Comparison of ENCODE assay signal across 8 mouse cellular contexts in the genomic region with DNA sequence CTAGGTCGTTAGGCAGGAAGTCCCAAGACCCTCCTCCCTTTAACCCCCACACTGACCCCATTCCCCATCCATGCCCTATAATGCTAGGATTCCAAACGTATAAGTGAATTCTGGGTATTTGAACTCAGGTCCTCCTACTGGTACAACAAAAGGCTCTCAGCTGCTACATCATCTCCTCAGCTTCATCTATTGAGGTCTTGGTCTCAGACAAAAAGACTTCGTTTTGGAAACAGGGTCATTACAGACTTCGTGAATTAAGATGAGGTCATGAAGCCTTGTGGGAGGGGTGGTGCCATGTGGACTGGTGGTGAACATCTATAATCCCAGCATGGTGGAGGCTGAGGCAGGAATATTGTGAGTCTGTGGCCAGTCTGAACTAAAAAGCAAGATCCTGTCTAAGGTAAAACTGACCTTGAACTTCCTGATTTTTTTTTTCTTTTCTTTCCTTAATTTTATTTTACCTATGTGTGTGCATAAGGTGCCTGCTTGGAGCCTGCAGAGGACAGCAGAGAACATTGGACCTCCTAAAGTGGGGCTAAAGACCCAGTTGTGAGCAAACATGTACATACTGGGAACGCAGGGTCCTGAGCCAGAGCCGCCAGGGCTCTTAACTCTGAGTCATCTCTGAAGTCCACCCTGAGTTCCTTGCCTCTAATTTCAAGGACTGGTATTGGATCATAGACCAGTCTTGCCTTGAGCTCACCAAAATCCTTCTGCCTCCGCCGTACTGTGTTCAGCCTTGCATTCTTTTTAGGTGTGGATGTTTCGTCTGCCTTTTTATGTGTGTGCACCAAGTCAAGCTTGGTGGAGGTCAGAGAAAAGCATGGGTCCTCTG. TPM values are rescaled to one million over a fixed set of nuclear protein-coding genes. Genes with fewer than 3 reads are reported as not detected.
DNase-seq lines count a peak whose midpoint lies in the region; ATAC-seq lines count a peak whose summit lies in the region.

No protein-coding gene starts in this region.

- DNase-seq in heart, adult 9 months (ENCODE audit: low spot score in 2 of 2), result no peak
- DNase-seq in NIH3T3 (ENCODE audit: low read depth), result peak; percentile 53
- DNase-seq in hindbrain, embryonic 11.5 days (ENCODE audit: low spot score), result no peak
- no peak for DNase-seq in right cerebral cortex, postnatal 10 days (ENCODE audit: low spot score in 2 of 2)
- DNase-seq in left cerebral cortex, adult 8-10 months (ENCODE audit: low spot score in 2 of 2), result no peak

- peaks cover 29% of the 10 kb centered on the region for H3K4me1 ChIP-seq in heart, embryonic 16.5 days (ENCODE audit: control insufficient read depth, insufficient read depth, low read length)
- peaks cover 12% of the 10 kb centered on the region for H3K4me1 ChIP-seq in hindbrain, embryonic 11.5 days (replicated peaks; ENCODE audit: control insufficient read depth, insufficient read depth, low read length)
- peaks cover 28% of the 10 kb centered on the region for H3K4me1 ChIP-seq in midbrain, embryonic 12.5 days

- H3K9ac ChIP-seq in heart, embryonic 16.5 days (ENCODE audit: low read length), result peak overlapping the region; percentile 72
- 0 out of 2 replicates have a peak overlapping the region, but pooled peaks have one; percentile 28 for H3K9ac ChIP-seq in hindbrain, embryonic 11.5 days (ENCODE audit: low read depth, low read length)
- no peak overlapping the region for H3K9ac ChIP-seq in midbrain, embryonic 12.5 days (replicated peaks)

- no peaks in the 10 kb centered on the region for H3K9me3 ChIP-seq in heart, embryonic 16.5 days (replicated peaks; ENCODE audit: control insufficient read depth, low read length)
- H3K9me3 ChIP-seq in hindbrain, embryonic 11.5 days (ENCODE audit: control insufficient read depth, low read length), result no peaks in the 10 kb centered on the region
- H3K9me3 ChIP-seq in midbrain, embryonic 12.5 days, result no peaks in the 10 kb centered on the region

- H3K4me3 ChIP-seq in heart, embryonic 16.5 days (ENCODE audit: low read length), result peak overlapping the region; percentile 73
- peak overlapping the region; percentile 88; the same call in 1 of the 2 replicates for H3K4me3 ChIP-seq in hindbrain, embryonic 11.5 days (ENCODE audit: low read depth, low read length)
- peak overlapping the region; percentile 89 for H3K4me3 ChIP-seq in midbrain, embryonic 12.5 days

- peaks cover 21% of the 10 kb centered on the region for H3K36me3 ChIP-seq in heart, embryonic 16.5 days (ENCODE audit: control insufficient read depth, insufficient read depth)
- H3K36me3 ChIP-seq in hindbrain, embryonic 11.5 days (ENCODE audit: control insufficient read depth, insufficient read depth, low read length), result peaks cover 4% of the 10 kb centered on the region; the same call in 1 of the 2 replicates
- peaks cover 22% of the 10 kb centered on the region for H3K36me3 ChIP-seq in midbrain, embryonic 12.5 days

- no peaks in the 10 kb centered on the region for H3K27me3 ChIP-seq in heart, embryonic 16.5 days (ENCODE audit: control insufficient read depth, insufficient read depth, low read length)
- no peaks in the 10 kb centered on the region for H3K27me3 ChIP-seq in hindbrain, embryonic 11.5 days (ENCODE audit: control insufficient read depth, insufficient read depth, low read length)
- H3K27me3 ChIP-seq in midbrain, embryonic 12.5 days, result peaks cover 3% of the 10 kb centered on the region

- WGBS in heart, embryonic 16.5 days, result 67% methylated on average over 9 of the region's 9 CpGs
- 73% methylated on average over 9 of the region's 9 CpGs for WGBS in hindbrain, embryonic 11.5 days
- WGBS in midbrain, embryonic 12.5 days, result 69% methylated on average over 9 of the region's 9 CpGs

- ATAC-seq in heart, embryonic 16.5 days (replicated peaks; ENCODE audit: extremely low read depth, insufficient read depth, low FRiP score), result no peak
- no peak for ATAC-seq in hindbrain, embryonic 11.5 days (ENCODE audit: low FRiP score)
- ATAC-seq in midbrain, embryonic 12.5 days (ENCODE audit: low FRiP score, low read depth), result peak; percentile 13
- no peak for ATAC-seq in granulocyte monocyte progenitor cell, adult 5-6 weeks (replicated peaks; ENCODE audit: poor library complexity, severe bottlenecking)

- peak overlapping the region; percentile 68 for H3K4me2 ChIP-seq in heart, embryonic 16.5 days (ENCODE audit: low read depth, low read length)
- peak overlapping the region; percentile 40 for H3K4me2 ChIP-seq in hindbrain, embryonic 11.5 days (replicated peaks; ENCODE audit: low read depth, low read length)
- peak overlapping the region; percentile 98 for H3K4me2 ChIP-seq in midbrain, embryonic 12.5 days (replicated peaks)

- peak overlapping the region; percentile 91 for H3K27ac ChIP-seq in heart, embryonic 16.5 days (ENCODE audit: low read length)
- H3K27ac ChIP-seq in hindbrain, embryonic 11.5 days (ENCODE audit: low read depth, low read length), result peak overlapping the region; percentile 56; the same call in 1 of the 2 replicates
- peak overlapping the region; percentile 65 for H3K27ac ChIP-seq in midbrain, embryonic 12.5 days (replicated peaks)

RNA-seq across cellular contexts. Expression of a gene that starts 0.8 kb away (rescaled TPM):
- 45.8 and 47.8 TPM in 2 replicates for polyA plus RNA-seq in heart, embryonic 16.5 days (2015; fragmentation: Nextera tagmentation; extraction: Ambion mirVana)
- polyA plus RNA-seq in hindbrain, embryonic 11.5 days (2014; fragmentation: Nextera tagmentation; extraction: Ambion mirVana), result 43.0 and 51.3 TPM in 2 replicates
- 99.0 and 103 TPM in 2 replicates for polyA plus RNA-seq in midbrain, embryonic 12.5 days (2016; fragmentation: Nextera tagmentation; extraction: Ambion mirVana)
- total RNA-seq in left cerebral cortex, adult 8-10 months (2022), result 10 to 100 TPM; 58.9 to 66.9 (median 62.6) TPM
- 37.7 and 54.2 TPM in 2 replicates for total RNA-seq in granulocyte monocyte progenitor cell, adult 5-6 weeks (2014; fragmentation: Nextera tagmentation)
- 30.5 and 33.4 TPM in 2 replicates for total RNA-seq in granulocyte monocyte progenitor cell, adult 5-6 weeks (2017)

RNA-seq across cellular contexts. Expression of a gene that starts 7.0 kb away (rescaled TPM):
- polyA plus RNA-seq in heart, embryonic 16.5 days (2015; fragmentation: Nextera tagmentation; extraction: Ambion mirVana), result 17.2 and 18.5 TPM in 2 replicates
- polyA plus RNA-seq in hindbrain, embryonic 11.5 days (2014; fragmentation: Nextera tagmentation; extraction: Ambion mirVana), result 6.7 and 8.5 TPM in 2 replicates
- 14.6 and 14.7 TPM in 2 replicates for polyA plus RNA-seq in midbrain, embryonic 12.5 days (2016; fragmentation: Nextera tagmentation; extraction: Ambion mirVana)
- 100 to 1,000 TPM in 2 of 4 experiments, 10 to 100 TPM in 2; 91.7 to 111 (median 101) TPM for total RNA-seq in left cerebral cortex, adult 8-10 months (2022)
- total RNA-seq in granulocyte monocyte progenitor cell, adult 5-6 weeks (2014; fragmentation: Nextera tagmentation), result 50.7 and 54.7 TPM in 2 replicates
- total RNA-seq in granulocyte monocyte progenitor cell, adult 5-6 weeks (2017), result 26.1 and 30.6 TPM in 2 replicates

RNA-seq across cellular contexts. Expression of a gene that starts 27.7 kb away (rescaled TPM):
- 0.64 and 0.67 TPM in 2 replicates for polyA plus RNA-seq in heart, embryonic 16.5 days (2015; fragmentation: Nextera tagmentation; extraction: Ambion mirVana)
- polyA plus RNA-seq in hindbrain, embryonic 11.5 days (2014; fragmentation: Nextera tagmentation; extraction: Ambion mirVana), result 0.50 and 0.82 TPM in 2 replicates
- polyA plus RNA-seq in midbrain, embryonic 12.5 days (2016; fragmentation: Nextera tagmentation; extraction: Ambion mirVana), result 0.29 and 0.37 TPM in 2 replicates
- total RNA-seq in left cerebral cortex, adult 8-10 months (2022), result 1 to 10 TPM; 5.4 to 7.4 (median 5.5) TPM
- 2.6 and 4.1 TPM in 2 replicates for total RNA-seq in granulocyte monocyte progenitor cell, adult 5-6 weeks (2014; fragmentation: Nextera tagmentation)
- total RNA-seq in granulocyte monocyte progenitor cell, adult 5-6 weeks (2017), result 3.6 and 4.4 TPM in 2 replicates

RNA-seq across cellular contexts. Expression of a gene that starts 29.5 kb away (rescaled TPM):
- 80.2 and 86.7 TPM in 2 replicates for polyA plus RNA-seq in heart, embryonic 16.5 days (2015; fragmentation: Nextera tagmentation; extraction: Ambion mirVana)
- polyA plus RNA-seq in hindbrain, embryonic 11.5 days (2014; fragmentation: Nextera tagmentation; extraction: Ambion mirVana), result 156 and 178 TPM in 2 replicates
- polyA plus RNA-seq in midbrain, embryonic 12.5 days (2016; fragmentation: Nextera tagmentation; extraction: Ambion mirVana), result 193 and 205 TPM in 2 replicates
- 100 to 1,000 TPM; 164 to 203 (median 187) TPM for total RNA-seq in left cerebral cortex, adult 8-10 months (2022)
- total RNA-seq in granulocyte monocyte progenitor cell, adult 5-6 weeks (2014; fragmentation: Nextera tagmentation), result 286 and 301 TPM in 2 replicates
- 187 and 209 TPM in 2 replicates for total RNA-seq in granulocyte monocyte progenitor cell, adult 5-6 weeks (2017)

RNA-seq across cellular contexts. Expression of a gene that starts 50.2 kb away (rescaled TPM):
- 362 and 381 TPM in 2 replicates for polyA plus RNA-seq in heart, embryonic 16.5 days (2015; fragmentation: Nextera tagmentation; extraction: Ambion mirVana)
- polyA plus RNA-seq in hindbrain, embryonic 11.5 days (2014; fragmentation: Nextera tagmentation; extraction: Ambion mirVana), result 1.6 and 2.1 TPM in 2 replicates
- 2.3 and 2.7 TPM in 2 replicates for polyA plus RNA-seq in midbrain, embryonic 12.5 days (2016; fragmentation: Nextera tagmentation; extraction: Ambion mirVana)
- 10 to 100 TPM; 25.2 to 37.8 (median 32.7) TPM for total RNA-seq in left cerebral cortex, adult 8-10 months (2022)
- total RNA-seq in granulocyte monocyte progenitor cell, adult 5-6 weeks (2014; fragmentation: Nextera tagmentation), result 0.92 and 6.9 TPM in 2 replicates
- 0.41 TPM in 1 of 2 replicates, not detected in the other for total RNA-seq in granulocyte monocyte progenitor cell, adult 5-6 weeks (2017)

Comparison
In these comparisons a context has a peak if more than half of its experiments do, and no peak if none do; other contexts are left out.
1. H3K4me2 ChIP-seq: peak in every context shown above with its lines; median percentile 98 in midbrain, embryonic 12.5 days; 68 in heart, embryonic 16.5 days; 40 in hindbrain, embryonic 11.5 days.